Mouse (Mus musculus) CH12.LX (cell line): ENCODE data around the gene Nhej1. TPM values are rescaled to one million over a fixed set of nuclear protein-coding genes. Genes with fewer than 3 reads are reported as not detected.

ENCODE experiments used
- DNase-seq: peaks from one replicate; pipeline ENCODE4 v3.0.0-alpha.2; 2013; ENCODE audit errors: extremely low read depth
- H3K27ac ChIP-seq: 2 replicates; pipeline ENCODE4 v1.5.1; 2012; ENCODE audit warnings: low read depth, mild to moderate bottlenecking, control low read depth, moderate library complexity; ENCODE audit not compliant: insufficient read depth
- H3K27me3 ChIP-seq: replicated peaks from 2 replicates; pipeline ENCODE3; 2012; ENCODE audit warnings: inconsistent platforms
- H3K36me3 ChIP-seq, 2 experiments: replicated peaks in 1 of 2; 2 replicates each; pipeline versions ENCODE3 to v1.6.1; 2012; ENCODE audit warnings: inconsistent platforms in 1 of 2, low read length in 1 of 2, mild to moderate bottlenecking in 1 of 2, mixed read lengths in 1 of 2, moderate library complexity in 1 of 2; ENCODE audit not compliant: control insufficient read depth in 1 of 2, insufficient read depth in 1 of 2
- H3K4me1 ChIP-seq, 2 experiments: 2 replicates each; pipeline ENCODE4 v1.6.1; 2012; ENCODE audit warnings: inconsistent platforms in 1 of 2, moderate library complexity in 1 of 2; ENCODE audit not compliant: insufficient read depth in 2 of 2, control insufficient read depth in 1 of 2
- H3K4me2 ChIP-seq: 2 replicates; pipeline ENCODE4 v1.6.1; 2012; ENCODE audit warnings: low read depth, mild to moderate bottlenecking, control low read depth; ENCODE audit not compliant: poor library complexity, insufficient read depth, severe bottlenecking
- H3K4me3 ChIP-seq, 3 experiments: fragments of 150-350 bp in 1 of 3; sonication (generic) in 1 of 3; replicated peaks in 1 of 3; 2 replicates each; pipeline versions ENCODE3 to v1.5.1; 2011 to 2012; ENCODE audit warnings: low read depth in 2 of 3, low read length in 2 of 3, mild to moderate bottlenecking in 2 of 3, moderate library complexity in 2 of 3, control low read depth in 1 of 3, improper control_type of control experiment in 1 of 3, inconsistent platforms in 1 of 3, mixed read lengths in 1 of 3; ENCODE audit not compliant: poor library complexity in 1 of 3
- H3K79me2 ChIP-seq: replicated peaks from 2 replicates; pipeline ENCODE4 v1.6.1; 2012; ENCODE audit warnings: mild to moderate bottlenecking, moderate library complexity; ENCODE audit not compliant: control insufficient read depth, poor library complexity, insufficient read depth, severe bottlenecking; ENCODE audit errors: extremely low read depth
- H3K9ac ChIP-seq: 2 replicates; pipeline ENCODE4 v1.6.1; 2012; ENCODE audit warnings: low read depth, mild to moderate bottlenecking, control low read depth, moderate library complexity; ENCODE audit not compliant: insufficient read depth
- H3K9me3 ChIP-seq: replicated peaks from 2 replicates; pipeline ENCODE3; 2012; ENCODE audit warnings: low read length, inconsistent platforms, mixed read lengths
- CHD2 ChIP-seq: IDR thresholded peaks from 2 replicates; pipeline ENCODE4 v1.6.1; 2011; ENCODE audit warnings: low read length, improper control_type of control experiment
- E2F4 ChIP-seq: IDR thresholded peaks from 2 replicates; pipeline ENCODE4 v1.6.1; 2011; ENCODE audit warnings: low read depth, low read length, improper control_type of control experiment; ENCODE audit not compliant: insufficient replicate concordance
- ELF1 ChIP-seq: IDR thresholded peaks from 2 replicates; pipeline ENCODE4 v1.6.1; 2014; ENCODE audit warnings: low read depth, mild to moderate bottlenecking, inconsistent platforms, low read length, improper control_type of control experiment
- ETS1 ChIP-seq: conservative IDR thresholded peaks from 2 replicates; pipeline ENCODE4 v1.6.1; 2012; ENCODE audit warnings: low read depth, mild to moderate bottlenecking, inconsistent platforms, low read length, improper control_type of control experiment, moderate library complexity
- GABPA ChIP-seq: IDR thresholded peaks from 2 replicates; pipeline ENCODE4 v1.6.1; 2012; ENCODE audit warnings: low read depth, low read length, improper control_type of control experiment, inconsistent platforms; ENCODE audit not compliant: insufficient replicate concordance
- IRF4 ChIP-seq: IDR thresholded peaks from 2 replicates; pipeline ENCODE4 v1.6.1; 2014; ENCODE audit warnings: low read depth, mild to moderate bottlenecking, inconsistent platforms, low read length, improper control_type of control experiment
- JUN ChIP-seq: IDR thresholded peaks from 2 replicates; pipeline ENCODE4 v1.6.1; 2011; ENCODE audit warnings: low read depth, mild to moderate bottlenecking, low read length, improper control_type of control experiment, moderate library complexity; ENCODE audit not compliant: insufficient read depth
- JUND ChIP-seq: conservative IDR thresholded peaks from 2 replicates; pipeline ENCODE4 v1.6.1; 2011; ENCODE audit warnings: low read depth, low read length, improper control_type of control experiment
- MAFK ChIP-seq: IDR thresholded peaks from 2 replicates; pipeline ENCODE4 v1.6.1; 2011; ENCODE audit warnings: low read length, improper control_type of control experiment; ENCODE audit not compliant: insufficient replicate concordance
- MAX ChIP-seq: IDR thresholded peaks from 2 replicates; pipeline ENCODE4 v1.6.1; 2011; ENCODE audit warnings: low read length, improper control_type of control experiment
- MYC ChIP-seq: IDR thresholded peaks from 2 replicates; pipeline ENCODE4 v1.6.1; 2011; ENCODE audit warnings: low read depth, mild to moderate bottlenecking, improper control_type of control experiment, low read length
- PAX5 ChIP-seq: IDR thresholded peaks from 2 replicates; pipeline ENCODE4 v1.6.1; 2012; ENCODE audit warnings: low read length, inconsistent platforms, mixed read lengths
- RAD21 ChIP-seq: IDR thresholded peaks from 2 replicates; pipeline ENCODE4 v1.6.1; 2011; ENCODE audit warnings: low read depth, mild to moderate bottlenecking, low read length, improper control_type of control experiment, moderate library complexity
- ZC3H11A ChIP-seq: IDR thresholded peaks from 2 replicates; pipeline ENCODE4 v1.6.1; 2012; ENCODE audit warnings: low read depth, mild to moderate bottlenecking, inconsistent platforms, low read length, improper control_type of control experiment
- ZKSCAN1 ChIP-seq: IDR thresholded peaks from 2 replicates; pipeline ENCODE4 v1.6.1; 2012; ENCODE audit warnings: low read depth, inconsistent platforms, low read length, improper control_type of control experiment, borderline replicate concordance
- ZMIZ1 ChIP-seq: IDR thresholded peaks from 2 replicates; pipeline ENCODE4 v1.6.1; 2012; ENCODE audit warnings: low read depth, mild to moderate bottlenecking, inconsistent platforms, low read length, improper control_type of control experiment
- dilution Hi-C: fragments of 300-500 bp; cut with MboI; formaldehyde crosslinking; loops from 2 replicates; pipeline ENCODE4 v1.14.3; 2020; ENCODE audit warnings: low sequenced_read_pairs; ENCODE audit not compliant: extremely low pct_unique_long_range_greater_than_20kb, extremely low pct_ligation_motif_present
- in situ Hi-C: fragments of 300-500 bp; cut with MboI; formaldehyde crosslinking; loops from 3 replicates; pipeline ENCODE4 v1.14.3; 2019; ENCODE audit warnings: low sequenced_read_pairs, low pct_ligation_motif_present, low pct_unique_long_range_greater_than_20kb, mixed read lengths
- polyA plus RNA-seq: library from polyadenylated mRNA; unstranded; fragments of >175 nt; gene quantifications from 2 replicates; pipeline ENCODE4 v1.2.1, GENCODE M21; 2012; ENCODE audit warnings: low read depth; ENCODE audit not compliant: insufficient read length
- total RNA-seq, 2 experiments: library from RNA; depleted of rRNA; stranded (reverse); fragments of 300-350 nt in 1 of 2; fragments of >200 nt in 1 of 2; gene quantifications; 2 replicates each; pipeline ENCODE4 v1.2.3; 2012 to 2014

Nhej1 gene
- total and polyA plus RNA-seq, 3 experiments = 2.8 to 4.0 (median 3.7) TPM

GRCm38 (mm10) chr1:75159540-75160255 lies 34.7 kb upstream of the Nhej1 start:
- no peaks in the 10 kb centered on the region for H3K36me3 ChIP-seq
- H3K27me3 ChIP-seq = no peaks in the 10 kb centered on the region
- in situ Hi-C loops = no loop called here
- H3K4me2 ChIP-seq = no peak overlapping the region
- no peaks in the 10 kb centered on the region for H3K79me2 ChIP-seq
- no peak overlapping the region for H3K9ac ChIP-seq
- no peak for TF ChIP-seq MAX
- TF ChIP-seq MYC = no peak
- no peak for TF ChIP-seq ZMIZ1
- no peak for TF ChIP-seq ELF1
- no peak for TF ChIP-seq JUND
- TF ChIP-seq CHD2 = no peak
- no peak for TF ChIP-seq MAFK
- no peak for TF ChIP-seq IRF4
- no peak for TF ChIP-seq RAD21
- TF ChIP-seq ZC3H11A = no peak
- TF ChIP-seq E2F4 = no peak
- no peak for DNase-seq
- no peaks in the 10 kb centered on the region for H3K9me3 ChIP-seq
- dilution Hi-C loops = no loop called here
- H3K27ac ChIP-seq = no peak overlapping the region
- no peaks in the 10 kb centered on the region for H3K4me1 ChIP-seq
- no peak overlapping the region for H3K4me3 ChIP-seq

- in situ Hi-C loops = no loop called here
- dilution Hi-C loops = no loop called here
- H3K9ac ChIP-seq = no peak overlapping the region
- TF ChIP-seq E2F4 (no peak), JUN (no peak), ETS1 (no peak), MAFK (no peak), PAX5 (no peak), ZKSCAN1 (no peak), GABPA (no peak)
- no peak for DNase-seq
- no peaks in the 10 kb centered on the region for H3K9me3 ChIP-seq
- no peaks in the 10 kb centered on the region for H3K27me3 ChIP-seq
- H3K36me3 ChIP-seq = no peaks in the 10 kb centered on the region
- H3K27ac ChIP-seq = no peak overlapping the region
- H3K4me3 ChIP-seq = no peak overlapping the region
- H3K4me1 ChIP-seq = no peaks in the 10 kb centered on the region
- no peaks in the 10 kb centered on the region for H3K79me2 ChIP-seq
- no peak overlapping the region for H3K4me2 ChIP-seq
Measured at GRCm38 (mm10) chr1:75158990-75159389, 34.0 kb upstream of the Nhej1 start.
